ENCODE assay signal across 17 mouse cellular contexts in the genomic region with DNA sequence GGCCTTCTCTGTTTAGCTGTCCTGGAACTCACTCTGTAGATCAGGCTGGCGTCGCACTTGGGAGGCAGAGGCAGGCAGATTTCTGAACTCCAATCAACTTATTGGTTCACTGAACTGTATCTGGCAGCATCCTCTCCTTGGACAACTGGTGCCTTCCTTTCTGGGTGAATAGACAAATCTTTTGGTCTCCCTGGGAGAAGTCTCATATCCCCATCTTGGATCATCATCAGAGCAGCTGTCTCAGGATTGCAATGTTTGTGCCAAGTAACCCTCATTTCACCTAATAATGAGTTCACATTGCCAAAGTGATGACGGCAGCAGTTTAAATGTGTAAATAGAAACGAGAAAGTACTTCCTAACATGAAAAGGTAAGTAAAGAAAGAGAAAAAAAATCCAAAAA.
"Had no signal": no experiment of that assay in that cellular context is flagged by ENCODE, and none has a peak within 500 bp of the region (broad histone marks: within the 10 kb centered on the region; RNA-seq: fewer than 3 reads in every experiment).

No protein-coding gene starts in this region.

- H3K9me3 ChIP-seq: liver, embryonic 15.5 days; midbrain, embryonic 13.5 days; midbrain, embryonic 15.5 days; neural tube, embryonic 12.5 days; stomach, embryonic 15.5 days had no signal

- H3K36me3 ChIP-seq: liver, embryonic 15.5 days; midbrain, embryonic 13.5 days; midbrain, embryonic 15.5 days; neural tube, embryonic 12.5 days; stomach, embryonic 15.5 days had no signal

- H3K4me1 ChIP-seq: liver, embryonic 15.5 days; midbrain, embryonic 15.5 days; neural tube, embryonic 12.5 days; stomach, embryonic 15.5 days had no signal

- H3K27ac ChIP-seq: liver, embryonic 15.5 days; macrophage; midbrain, embryonic 13.5 days; midbrain, embryonic 15.5 days; neural tube, embryonic 12.5 days; stomach, embryonic 15.5 days; stomach, postnatal 0 days had no signal

- DNase-seq: liver, postnatal 0 days; lung, adult 2 months; lung, postnatal 10 days; lung, postnatal 36 days; right cerebral cortex, postnatal 14 days; thymus, adult 2 months; thymus, postnatal 25 days; thymus, postnatal 4 days had no signal

- H3K4me2 ChIP-seq: liver, embryonic 15.5 days; midbrain, embryonic 11.5 days; midbrain, embryonic 13.5 days; midbrain, embryonic 15.5 days; neural tube, embryonic 12.5 days; stomach, embryonic 15.5 days had no signal

- ATAC-seq: liver, postnatal 0 days; midbrain, embryonic 13.5 days; midbrain, embryonic 15.5 days had no signal

- H3K27me3 ChIP-seq: liver, embryonic 15.5 days; midbrain, embryonic 13.5 days; midbrain, embryonic 15.5 days; neural tube, embryonic 12.5 days; stomach, embryonic 15.5 days had no signal

- H3K9ac ChIP-seq: liver, embryonic 15.5 days; liver, postnatal 0 days; midbrain, embryonic 13.5 days; midbrain, embryonic 15.5 days; neural tube, embryonic 12.5 days; stomach, embryonic 15.5 days had no signal

- H3K4me3 ChIP-seq: liver, embryonic 15.5 days; megakaryocyte, embryonic 14.5 days; midbrain, embryonic 13.5 days; midbrain, embryonic 15.5 days; neural tube, embryonic 12.5 days; stomach, embryonic 15.5 days had no signal
